Mouse (Mus musculus) heart, embryonic 14.5 days (tissue): ENCODE data around the gene OR5BS1P. TPM values are rescaled to one million over a fixed set of nuclear protein-coding genes. Genes with fewer than 3 reads are reported as not detected.
"Not testable (repeated sequence)": the region's sequence is repeated elsewhere in the genome, so short reads cannot be mapped to it uniquely, and the experiment has no call there.

Experiments
- ATAC-seq: fragments of 200-750 bp; cut with Nextera tagmentation; 2 replicates; pipeline ENCODE4 v1.8.0; 2017; ENCODE audit warnings: low read depth, moderate TSS enrichment; ENCODE audit not compliant: insufficient number of reproducible peaks, insufficient read depth, low FRiP score
- H3K27ac ChIP-seq, 2 experiments: fragments of 200-500 bp in 1 of 2; fragments of 300-500 bp in 1 of 2; sonication (generic) in 1 of 2; replicated peaks in 1 of 2; 2 replicates each; pipeline ENCODE4 v1.5.1; 2012 to 2014; ENCODE audit warnings: low read depth in 2 of 2, low read length in 2 of 2, control low read depth in 1 of 2, mild to moderate bottlenecking in 1 of 2, mixed read lengths in 1 of 2; ENCODE audit not compliant: control insufficient read depth in 1 of 2, insufficient read depth in 1 of 2
- H3K27me3 ChIP-seq: fragments of 300-500 bp; sonication (generic); 2 replicates; pipeline ENCODE4 v1.6.1; 2014; ENCODE audit warnings: mild to moderate bottlenecking, low read length, control low read depth; ENCODE audit not compliant: control insufficient read depth, insufficient read depth
- H3K36me3 ChIP-seq: fragments of 300-500 bp; sonication (generic); 2 replicates; pipeline ENCODE4 v1.6.1; 2014; ENCODE audit warnings: mild to moderate bottlenecking, control low read depth, low read length, mixed read lengths; ENCODE audit not compliant: control insufficient read depth, insufficient read depth
- H3K4me1 ChIP-seq, 2 experiments: fragments of 200-500 bp in 1 of 2; fragments of 300-500 bp in 1 of 2; sonication (generic) in 1 of 2; 2 replicates each; pipeline ENCODE4 v1.6.1; 2012 to 2014; ENCODE audit warnings: low read length in 2 of 2, control low read depth in 1 of 2, mixed read lengths in 1 of 2; ENCODE audit not compliant: control insufficient read depth in 2 of 2, insufficient read depth in 2 of 2
- H3K4me2 ChIP-seq: fragments of 300-500 bp; sonication (generic); 2 replicates; pipeline ENCODE4 v1.6.1; 2014; ENCODE audit warnings: mild to moderate bottlenecking, low read length
- H3K4me3 ChIP-seq, 2 experiments: fragments of 200-500 bp in 1 of 2; fragments of 300-500 bp in 1 of 2; sonication (generic) in 1 of 2; 2 replicates each; pipeline ENCODE4 v1.5.1; 2012 to 2014; ENCODE audit warnings: low read length in 2 of 2, mild to moderate bottlenecking in 2 of 2, control low read depth in 1 of 2, low read depth in 1 of 2, moderate library complexity in 1 of 2; ENCODE audit not compliant: control insufficient read depth in 1 of 2, insufficient read depth in 1 of 2
- H3K9ac ChIP-seq: fragments of 300-500 bp; sonication (generic); 2 replicates; pipeline ENCODE4 v1.6.1; 2014; ENCODE audit warnings: mild to moderate bottlenecking, low read length
- H3K9me3 ChIP-seq: fragments of 300-500 bp; sonication (generic); 2 replicates; pipeline ENCODE4 v1.6.1; 2016; ENCODE audit warnings: low read length, control low read depth; ENCODE audit not compliant: control insufficient read depth
- WGBS: fragments of 180-500 bp; shearing (Covaris S2); extraction: QIAGEN DNeasy Blood & Tissue Kit; methylation state at CpG from one replicate; pipeline ENCODE4 v1.1.7; 2014; 5-methylcytosine and 5-hydroxymethylcytosine counted together
- polyA plus RNA-seq: library from polyadenylated mRNA; unstranded; fragments of >200 nt; fragmentation: Nextera tagmentation; extraction: Ambion mirVana; gene quantifications from 2 replicates; pipeline ENCODE4 v1.2.1, GENCODE M21; 2014

The OR5BS1P gene
- polyA plus RNA-seq = not detected in 2 replicates

DNA sequence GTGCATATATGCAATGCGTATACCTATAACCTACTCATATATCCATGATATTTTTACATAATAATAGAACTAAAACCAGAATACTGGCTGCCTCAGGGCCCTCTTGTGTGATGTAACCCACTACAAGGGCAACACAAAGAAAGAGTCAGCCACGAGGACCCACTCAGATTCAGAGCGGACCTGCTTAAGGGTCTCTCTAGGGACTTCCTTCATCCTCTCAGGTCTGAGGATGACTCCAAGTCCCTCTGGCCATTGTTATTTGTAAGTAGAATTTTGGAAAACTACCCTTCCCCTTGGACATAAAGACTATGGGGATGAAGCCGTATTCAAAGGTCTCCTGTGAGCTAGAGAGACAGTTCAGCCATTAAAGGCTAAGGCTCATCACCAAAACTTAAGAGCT, at the start of gene OR5BS1P:
OR5BS1P (plus strand) TSS at position 301 of the 400 bp plus-strand sequence.
- 0 out of 2 replicates have a peak, but pooled peaks cover 3% of the 10 kb centered on the region for H3K9me3 ChIP-seq
- no peaks in the 10 kb centered on the region for H3K36me3 ChIP-seq
- no peak within 1 kb of the TSS for H3K4me3 ChIP-seq
- no peaks in the 10 kb centered on the region for H3K4me1 ChIP-seq
- H3K9ac ChIP-seq = no peak within 1 kb of the TSS
- no peak for ATAC-seq
- H3K4me2 ChIP-seq = no peak within 1 kb of the TSS
- no peak within 1 kb of the TSS for H3K27ac ChIP-seq
- no peaks in the 10 kb centered on the region for H3K27me3 ChIP-seq
- WGBS = 82% methylated on average over 4 of the region's 4 CpGs

DNA sequence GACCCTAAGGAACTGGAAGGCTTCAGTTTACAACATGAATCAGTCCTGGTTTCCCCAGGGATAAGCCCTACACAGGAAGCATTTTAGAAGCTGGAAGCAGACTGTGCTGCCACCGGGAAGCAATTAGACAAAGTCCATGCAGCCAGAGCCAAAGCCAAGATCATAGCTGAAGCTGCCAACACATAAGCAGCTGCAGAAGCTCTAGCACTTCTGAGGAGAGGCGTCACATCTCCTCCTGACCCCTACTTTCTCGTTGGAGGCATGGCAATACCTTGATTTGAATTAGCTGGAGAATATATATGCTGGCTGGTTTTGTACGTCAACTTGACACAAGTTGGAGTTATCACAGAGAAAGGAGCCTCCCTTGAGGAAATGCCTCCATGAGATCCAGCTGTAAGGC, 48.8 kb upstream of the OR5BS1P start:
- no peak for ATAC-seq

DNA sequence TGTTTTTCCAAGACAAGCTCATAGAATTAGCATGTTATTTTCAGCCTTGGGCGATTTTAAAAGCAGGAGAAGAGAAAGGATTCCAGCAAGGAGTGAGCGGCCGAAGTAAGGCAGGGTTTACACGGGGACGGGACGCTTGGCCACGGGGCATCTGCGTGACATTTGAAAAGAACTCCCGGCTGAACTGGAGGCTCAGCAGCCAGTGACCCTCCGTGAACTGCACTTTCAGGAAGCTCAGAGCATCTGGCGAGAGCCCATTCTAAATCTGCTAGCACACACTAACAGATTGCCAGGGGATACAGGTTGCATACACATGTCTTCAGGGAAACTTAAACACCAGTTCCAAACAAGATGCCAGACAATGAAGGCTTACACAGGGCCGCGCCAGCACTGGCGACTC, 45.4 kb upstream of the OR5BS1P start:
- no peak overlapping the region for H3K27ac ChIP-seq
- H3K4me2 ChIP-seq = no peak overlapping the region
- no peak overlapping the region for H3K4me3 ChIP-seq
- H3K27me3 ChIP-seq = no peaks in the 10 kb centered on the region
- no peaks in the 10 kb centered on the region for H3K36me3 ChIP-seq
- no peaks in the 10 kb centered on the region for H3K9me3 ChIP-seq
- no peak overlapping the region for H3K9ac ChIP-seq
- no peak for ATAC-seq
- WGBS = 74% methylated on average over 14 of the region's 14 CpGs
- no peaks in the 10 kb centered on the region for H3K4me1 ChIP-seq

More for the DNA sequence above, 48.8 kb upstream of the OR5BS1P start:
- H3K27ac ChIP-seq = no peak overlapping the region
- no peaks in the 10 kb centered on the region for H3K27me3 ChIP-seq
- no peaks in the 10 kb centered on the region for H3K9me3 ChIP-seq
- no peak overlapping the region for H3K4me3 ChIP-seq
- no peaks in the 10 kb centered on the region for H3K4me1 ChIP-seq
- H3K36me3 ChIP-seq = no peaks in the 10 kb centered on the region
- no peak overlapping the region for H3K4me2 ChIP-seq
- 40% methylated on average over 4 of the region's 4 CpGs for WGBS
- H3K9ac ChIP-seq = no peak overlapping the region

DNA sequence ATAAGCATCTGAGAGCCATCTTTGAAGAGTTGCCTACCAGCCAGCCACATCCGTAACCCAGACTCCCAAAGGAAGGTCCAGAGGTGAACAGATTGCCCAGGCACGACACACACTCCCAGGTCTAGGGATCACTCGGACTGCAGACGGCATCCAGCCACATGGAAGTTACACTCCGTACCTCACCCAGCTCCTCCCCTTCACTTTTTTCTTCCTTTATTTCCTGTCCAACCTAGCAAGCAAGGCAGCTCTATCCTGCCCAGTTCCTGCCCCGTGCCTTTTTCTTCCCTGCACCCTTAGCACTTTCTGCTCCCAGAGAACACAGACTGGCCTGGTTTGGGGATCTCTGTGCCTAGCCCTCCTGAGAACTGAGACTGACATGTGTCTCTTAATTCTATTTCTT, 44.9 kb upstream of the OR5BS1P start:
- no peak for ATAC-seq
- 46% methylated on average over 6 of the region's 6 CpGs for WGBS

DNA sequence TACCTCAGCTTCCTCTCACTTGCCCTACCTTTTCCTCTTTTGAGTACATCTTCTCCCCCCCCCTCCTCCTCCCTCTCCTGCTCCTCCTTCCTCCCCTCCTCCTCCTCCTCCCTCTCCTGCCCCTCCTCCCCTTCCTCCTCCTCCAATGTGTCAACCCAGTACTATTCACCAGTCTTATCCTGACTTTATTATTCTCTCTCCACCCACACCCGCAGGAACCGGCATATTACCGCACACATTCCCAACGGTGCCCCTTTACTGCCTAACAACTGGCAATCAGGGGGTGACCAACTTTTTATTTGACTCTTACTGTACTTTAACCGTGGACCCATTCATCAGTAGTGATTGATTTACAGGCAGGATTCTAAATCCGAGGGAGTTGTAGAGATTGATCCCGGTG, 44.5 kb upstream of the OR5BS1P start:
- Histone ChIP-seq H3K4me1 (no peaks in the 10 kb centered on the region), H3K27me3 (no peaks in the 10 kb centered on the region), H3K4me3 (no peak overlapping the region), H3K36me3 (no peaks in the 10 kb centered on the region), H3K4me2 (no peak overlapping the region), H3K27ac (no peak overlapping the region), H3K9me3 (no peaks in the 10 kb centered on the region), H3K9ac (no peak overlapping the region)
- 86% methylated on average over 7 of the region's 7 CpGs for WGBS
- no peak for ATAC-seq

More for the DNA sequence above, 44.9 kb upstream of the OR5BS1P start:
- H3K4me2 ChIP-seq = no peak overlapping the region
- no peaks in the 10 kb centered on the region for H3K36me3 ChIP-seq
- H3K9me3 ChIP-seq = no peaks in the 10 kb centered on the region
- H3K27ac ChIP-seq = no peak overlapping the region
- H3K4me3 ChIP-seq = no peak overlapping the region
- no peaks in the 10 kb centered on the region for H3K4me1 ChIP-seq
- H3K9ac ChIP-seq = no peak overlapping the region
- no peaks in the 10 kb centered on the region for H3K27me3 ChIP-seq

DNA sequence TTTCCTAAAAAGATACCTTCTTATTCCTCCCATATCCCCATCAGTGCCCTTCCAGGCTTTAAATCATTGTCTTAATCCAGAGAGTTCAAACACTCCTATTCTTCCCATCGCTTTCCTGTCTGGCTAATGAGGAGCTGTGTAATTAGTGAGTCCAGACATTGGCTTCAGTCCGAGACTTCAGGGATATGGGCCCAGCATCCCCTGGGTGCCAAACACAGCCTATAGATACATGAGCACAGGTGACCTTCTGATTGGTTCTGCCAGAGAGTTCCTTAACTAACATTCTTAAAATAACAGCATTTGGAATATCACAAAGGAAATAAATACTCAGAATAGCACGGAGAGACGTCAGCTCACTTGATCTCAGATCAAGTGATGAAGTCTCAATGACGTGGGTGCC, 38.8 kb upstream of the OR5BS1P start, which contains the start of gene Olfr282:
Olfr282 (plus strand) TSS at position 301 of the 400 bp plus-strand sequence.
- not testable (repeated sequence) for ATAC-seq, H3K4me3 ChIP-seq, H3K9me3 ChIP-seq, H3K4me2 ChIP-seq, H3K27ac ChIP-seq, H3K36me3 ChIP-seq, H3K27me3 ChIP-seq, H3K4me1 ChIP-seq, H3K9ac ChIP-seq
- 53% methylated on average over 5 of the region's 5 CpGs for WGBS

DNA sequence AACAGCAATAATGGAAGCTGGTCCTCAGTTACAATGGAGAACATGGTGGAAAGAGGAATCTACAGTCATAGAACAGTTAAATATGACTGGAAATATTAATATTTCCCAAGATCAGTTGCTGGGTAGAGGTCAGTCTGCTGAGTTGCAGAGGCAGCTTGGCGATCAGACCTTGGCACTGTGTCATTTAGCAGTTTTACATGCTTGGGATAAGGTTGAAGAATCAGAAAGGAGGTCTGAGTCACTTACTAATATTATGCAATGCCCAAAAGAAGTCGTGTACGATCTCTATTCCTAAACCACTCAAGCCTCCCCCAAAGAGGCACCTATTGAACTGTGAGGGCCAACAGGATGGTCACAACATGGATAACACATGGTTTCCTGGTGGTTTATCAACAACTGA, 25.1 kb upstream of the OR5BS1P start:
- Histone ChIP-seq H3K27ac (no peak overlapping the region), H3K9me3 (no peaks in the 10 kb centered on the region), H3K36me3 (no peaks in the 10 kb centered on the region), H3K27me3 (no peaks in the 10 kb centered on the region), H3K4me1 (no peaks in the 10 kb centered on the region), H3K9ac (no peak overlapping the region), H3K4me2 (no peak overlapping the region), H3K4me3 (no peak overlapping the region)
- 57% methylated on average over 3 of the region's 3 CpGs for WGBS
- ATAC-seq = no peak

DNA sequence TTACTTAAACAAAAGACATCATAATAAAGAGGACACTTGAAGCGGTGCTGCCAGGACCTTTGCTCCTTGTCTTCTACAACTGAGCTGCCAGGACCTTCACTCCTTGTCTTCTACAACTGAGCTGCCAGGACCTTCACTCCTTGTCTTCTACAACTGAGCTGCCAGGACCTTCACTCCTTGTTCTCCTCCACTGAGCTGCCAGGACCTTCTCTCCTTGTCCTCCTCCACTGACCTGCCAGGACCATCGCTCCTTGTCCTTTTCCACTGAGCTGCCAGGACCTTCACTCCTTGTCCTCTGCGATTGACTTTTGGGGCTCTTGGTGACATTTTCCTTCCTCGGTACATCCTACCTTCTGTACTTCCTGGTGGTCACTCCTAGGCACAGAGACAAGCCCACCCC, 21.2 kb upstream of the OR5BS1P start:
- Histone ChIP-seq H3K27me3 (no peaks in the 10 kb centered on the region), H3K36me3 (no peaks in the 10 kb centered on the region), H3K27ac (no peak overlapping the region), H3K4me1 (no peaks in the 10 kb centered on the region), H3K9ac (no peak overlapping the region), H3K9me3 (no peaks in the 10 kb centered on the region), H3K4me2 (no peak overlapping the region), H3K4me3 (no peak overlapping the region)
- 57% methylated on average over 4 of the region's 4 CpGs for WGBS
- ATAC-seq = no peak
